Mouse (Mus musculus): Measurements from ENCODE around the gene Hist1h2ae. TPM values are rescaled to one million over a fixed set of nuclear protein-coding genes. Genes with fewer than 3 reads are reported as not detected.
"Not testable (repeated sequence)": the region's sequence is repeated elsewhere in the genome, so short reads cannot be mapped to it uniquely, and the experiment has no call there.

Hist1h2ae gene
- polyA plus RNA-seq, 1 experiment: 0.56 TPM

- peak; percentile 87 to 90 for DNase-seq (ENCODE audit: extremely low spot score in 1 of 2, low spot score in 1 of 2)
Measured at GRCm38 (mm10) chr13:23542999-23543607, 27.9 kb downstream of the Hist1h2ae start, which contains the start of gene Hist1h2bh. TSS of gene Hist1h2bh (minus strand) at chr13:23543392.

- DNase-seq (ENCODE audit: extremely low spot score in 1 of 2, low spot score in 1 of 2): not testable (repeated sequence)
Measured at GRCm38 (mm10) chr13:23542225-23542980, 28.6 kb downstream of the Hist1h2ae start.

GRCm38 (mm10) chr13:23541497-23541896 lies 29.5 kb downstream of the Hist1h2ae start:
- no peak for DNase-seq (ENCODE audit: extremely low spot score in 1 of 2, low spot score in 1 of 2)

- DNase-seq (ENCODE audit: extremely low spot score in 1 of 2, low spot score in 1 of 2): not testable (repeated sequence)
Measured at GRCm38 (mm10) chr13:23539821-23540220, 31.2 kb downstream of the Hist1h2ae start.

GRCm38 (mm10) chr13:23538249-23538648 lies 32.8 kb downstream of the Hist1h2ae start:
- DNase-seq (ENCODE audit: extremely low spot score in 1 of 2, low spot score in 1 of 2): no peak

- no peak for DNase-seq (ENCODE audit: extremely low spot score in 1 of 2, low spot score in 1 of 2)
Measured at GRCm38 (mm10) chr13:23537006-23537710, 33.9 kb downstream of the Hist1h2ae start.

- no peak for DNase-seq (ENCODE audit: extremely low spot score in 1 of 2, low spot score in 1 of 2)
Measured at GRCm38 (mm10) chr13:23536076-23536822, 34.8 kb downstream of the Hist1h2ae start.

GRCm38 (mm10) chr13:23535137-23536075 lies 35.6 kb downstream of the Hist1h2ae start, which contains the start of gene Hist1h3g:
TSS of gene Hist1h3g (plus strand) at chr13:23535422.
- peak; percentile 93 to 95 for DNase-seq (ENCODE audit: extremely low spot score in 1 of 2, low spot score in 1 of 2)

- no peak for DNase-seq (ENCODE audit: extremely low spot score in 1 of 2, low spot score in 1 of 2)
Measured at GRCm38 (mm10) chr13:23534368-23535131, 36.5 kb downstream of the Hist1h2ae start.

GRCm38 (mm10) chr13:23533560-23534367 lies 37.3 kb downstream of the Hist1h2ae start, which contains the start of gene Hist1h2af:
TSS of gene Hist1h2af (plus strand) at chr13:23533906.
- peak; percentile 73 to 87 for DNase-seq (ENCODE audit: extremely low spot score in 1 of 2, low spot score in 1 of 2)

GRCm38 (mm10) chr13:23532262-23533075 lies 38.6 kb downstream of the Hist1h2ae start:
- DNase-seq (ENCODE audit: extremely low spot score in 1 of 2, low spot score in 1 of 2): no peak

GRCm38 (mm10) chr13:23530901-23531875 lies 39.8 kb downstream of the Hist1h2ae start, which contains the start of gene Hist1h4h:
TSS of gene Hist1h4h (plus strand) at chr13:23531050.
- DNase-seq (ENCODE audit: extremely low spot score in 1 of 2, low spot score in 1 of 2): peak; percentile 98 to 100

GRCm38 (mm10) chr13:23530181-23530900 lies 40.7 kb downstream of the Hist1h2ae start:
- DNase-seq (ENCODE audit: extremely low spot score in 1 of 2, low spot score in 1 of 2): peak; percentile 41 to 92

- DNase-seq (ENCODE audit: extremely low spot score in 1 of 2, low spot score in 1 of 2): no peak
Measured at GRCm38 (mm10) chr13:23529480-23530165, 41.4 kb downstream of the Hist1h2ae start.

Measured in frontal cortex, adult 2 months (tissue).